Mouse (Mus musculus) forebrain, postnatal 0 days (tissue): Measurements from ENCODE around the gene Egln2. TPM values are rescaled to one million over a fixed set of nuclear protein-coding genes. Genes with fewer than 3 reads are reported as not detected.
A peak's percentile ranks its signal among the peaks of the same experiment; 100 is the strongest.

Experiments
- ATAC-seq: fragments of 200-750 bp; cut with Nextera tagmentation; 2 replicates; pipeline ENCODE4 v1.8.0; 2017; ENCODE audit warnings: mild to moderate bottlenecking, moderate library complexity
- DNase-seq: peaks from one replicate; pipeline ENCODE4 v3.0.0-alpha.2; 2015
- H3K27ac ChIP-seq: fragments of 300-500 bp; sonication (generic); 2 replicates; pipeline ENCODE4 v1.5.1; 2014; ENCODE audit warnings: low read depth, mild to moderate bottlenecking, antibody characterized with exemption, low read length, moderate library complexity, mixed read lengths
- H3K27me3 ChIP-seq: fragments of 300-500 bp; sonication (generic); 2 replicates; pipeline ENCODE4 v1.6.1; 2014; ENCODE audit warnings: mild to moderate bottlenecking, low read length, mixed read lengths; ENCODE audit not compliant: insufficient read depth
- H3K36me3 ChIP-seq: fragments of 300-500 bp; sonication (generic); 2 replicates; pipeline ENCODE4 v1.6.1; 2014; ENCODE audit warnings: mild to moderate bottlenecking, moderate library complexity; ENCODE audit not compliant: insufficient read depth
- H3K4me1 ChIP-seq: fragments of 300-500 bp; sonication (generic); 2 replicates; pipeline ENCODE4 v1.6.1; 2014; ENCODE audit warnings: antibody characterized with exemption; ENCODE audit not compliant: insufficient read depth
- H3K4me2 ChIP-seq: fragments of 300-500 bp; sonication (generic); 2 replicates; pipeline ENCODE4 v1.6.1; 2014; ENCODE audit warnings: low read depth, mild to moderate bottlenecking, moderate library complexity
- H3K4me3 ChIP-seq: fragments of 300-500 bp; sonication (generic); 2 replicates; pipeline ENCODE4 v1.5.1; 2014; ENCODE audit warnings: low read depth, low read length, mixed read lengths
- H3K9ac ChIP-seq: fragments of 300-500 bp; sonication (generic); 2 replicates; pipeline ENCODE4 v1.6.1; 2014; ENCODE audit warnings: mild to moderate bottlenecking
- H3K9me3 ChIP-seq: fragments of 300-500 bp; sonication (generic); 2 replicates; pipeline ENCODE4 v1.6.1; 2016; ENCODE audit warnings: low read length
- CTCF ChIP-seq: sonication (generic); IDR thresholded peaks from 2 replicates; pipeline ENCODE4 v1.5.1; 2016; ENCODE audit warnings: antibody characterized with exemption, control low read depth, low read depth
- WGBS: fragments of 180-500 bp; shearing (Covaris S2); extraction: QIAGEN DNeasy Blood & Tissue Kit; methylation state at CpG from one replicate; pipeline ENCODE4 v1.1.7; 2014; 5-methylcytosine and 5-hydroxymethylcytosine counted together
- polyA plus RNA-seq: library from polyadenylated mRNA; unstranded; fragments of >200 nt; fragmentation: Nextera tagmentation; extraction: Ambion mirVana; gene quantifications from 2 replicates; pipeline ENCODE4 v1.2.1, GENCODE M21; 2015
- total RNA-seq: library from RNA; depleted of rRNA; stranded (reverse); fragments of >200 nt; gene quantifications from 2 replicates; pipeline ENCODE4 v1.2.3, GENCODE M21; 2014; rRNA removed

The Egln2 gene
- total RNA-seq = 103 and 112 TPM in 2 replicates
- 85.6 and 88.3 TPM in 2 replicates for polyA plus RNA-seq

- 2% methylated on average over 57 of the region's 61 CpGs for WGBS
- H3K27ac ChIP-seq = peak within 1 kb of the TSS; percentile 97
- no peaks in the 10 kb centered on the region for H3K9me3 ChIP-seq
- H3K9ac ChIP-seq = peak within 1 kb of the TSS; percentile 92
- peak within 1 kb of the TSS; percentile 75 for H3K4me2 ChIP-seq
- TF ChIP-seq CTCF = no peak
- H3K4me1 ChIP-seq = peaks cover 20% of the 10 kb centered on the region
- ATAC-seq (peak; percentile 86), DNase-seq (peak; percentile 95)
- H3K36me3 ChIP-seq = peaks cover 20% of the 10 kb centered on the region
- H3K27me3 ChIP-seq = no peaks in the 10 kb centered on the region
- H3K4me3 ChIP-seq = peak within 1 kb of the TSS; percentile 90
Measured at GRCm38 (mm10) chr7:27166614-27167474, at the start of gene Egln2. Egln2 (minus strand) TSS chr7:27166802.

- Histone ChIP-seq H3K9ac (no peak overlapping the region), H3K27me3 (no peaks in the 10 kb centered on the region), H3K4me2 (no peak overlapping the region), H3K4me3 (no peak overlapping the region), H3K36me3 (peaks cover 83% of the 10 kb centered on the region), H3K27ac (no peak overlapping the region), H3K9me3 (no peaks in the 10 kb centered on the region), H3K4me1 (no peaks in the 10 kb centered on the region)
- no peak for TF ChIP-seq CTCF
- no peak for DNase-seq
- no peak for ATAC-seq
- 85% methylated on average over 2 of the region's 2 CpGs for WGBS
Measured at GRCm38 (mm10) chr7:27212626-27213025, 46.0 kb upstream of the Egln2 start.

- no peak overlapping the region for H3K4me3 ChIP-seq
- no peak for DNase-seq
- no peak overlapping the region for H3K27ac ChIP-seq
- H3K27me3 ChIP-seq = no peaks in the 10 kb centered on the region
- H3K4me1 ChIP-seq = no peaks in the 10 kb centered on the region
- H3K4me2 ChIP-seq = no peak overlapping the region
- ATAC-seq = no peak
- H3K9ac ChIP-seq = no peak overlapping the region
- TF ChIP-seq CTCF = no peak
- H3K36me3 ChIP-seq = peaks cover 48% of the 10 kb centered on the region
- WGBS = 95% methylated on average over 8 of the region's 8 CpGs
- H3K9me3 ChIP-seq = no peaks in the 10 kb centered on the region
Measured at GRCm38 (mm10) chr7:27203730-27204449, 37.3 kb upstream of the Egln2 start.

- Histone ChIP-seq H3K9ac (no peak overlapping the region), H3K4me1 (peaks cover 12% of the 10 kb centered on the region), H3K36me3 (peaks cover 13% of the 10 kb centered on the region), H3K4me3 (no peak overlapping the region), H3K9me3 (no peaks in the 10 kb centered on the region), H3K27ac (no peak overlapping the region), H3K27me3 (no peaks in the 10 kb centered on the region), H3K4me2 (no peak overlapping the region)
- WGBS = 94% methylated on average over 8 of the region's 8 CpGs
- TF ChIP-seq CTCF = no peak
- ATAC-seq = no peak
- no peak for DNase-seq
Measured at GRCm38 (mm10) chr7:27198779-27199178, 32.2 kb upstream of the Egln2 start.

- peaks cover 13% of the 10 kb centered on the region for H3K36me3 ChIP-seq
Measured at GRCm38 (mm10) chr7:27198355-27198754, 31.8 kb upstream of the Egln2 start.

GRCm38 (mm10) chr7:27197634-27198033 is 31.0 kb upstream of the Egln2 start:
- WGBS = 93% methylated on average over 8 of the region's 8 CpGs
- peaks cover 12% of the 10 kb centered on the region for H3K4me1 ChIP-seq

More at GRCm38 (mm10) chr7:27198355-27198754, 31.8 kb upstream of the Egln2 start:
- Histone ChIP-seq H3K4me2 (no peak overlapping the region), H3K9ac (no peak overlapping the region), H3K27ac (no peak overlapping the region), H3K4me3 (no peak overlapping the region), H3K27me3 (no peaks in the 10 kb centered on the region), H3K4me1 (peaks cover 12% of the 10 kb centered on the region), H3K9me3 (no peaks in the 10 kb centered on the region)
- DNase-seq (no peak), ATAC-seq (no peak)
- no peak for TF ChIP-seq CTCF

GRCm38 (mm10) chr7:27197136-27197535 is 30.5 kb upstream of the Egln2 start:
- Histone ChIP-seq H3K9ac (no peak overlapping the region), H3K36me3 (peaks cover 13% of the 10 kb centered on the region), H3K4me3 (no peak overlapping the region), H3K27me3 (no peaks in the 10 kb centered on the region), H3K4me2 (no peak overlapping the region), H3K4me1 (peaks cover 12% of the 10 kb centered on the region), H3K9me3 (no peaks in the 10 kb centered on the region), H3K27ac (no peak overlapping the region)
- no peak for TF ChIP-seq CTCF
- 87% methylated on average over 3 of the region's 3 CpGs for WGBS
- ATAC-seq = no peak
- no peak for DNase-seq

More at GRCm38 (mm10) chr7:27197634-27198033, 31.0 kb upstream of the Egln2 start:
- Histone ChIP-seq H3K36me3 (peaks cover 13% of the 10 kb centered on the region), H3K27ac (no peak overlapping the region), H3K4me2 (no peak overlapping the region), H3K27me3 (no peaks in the 10 kb centered on the region), H3K9ac (no peak overlapping the region), H3K4me3 (no peak overlapping the region), H3K9me3 (no peaks in the 10 kb centered on the region)
- ATAC-seq (no peak), DNase-seq (no peak)
- TF ChIP-seq CTCF = no peak
